Mouse (Mus musculus) neural tube, embryonic 15.5 days (tissue): ENCODE data around the gene Cdk5. TPM values are rescaled to one million over a fixed set of nuclear protein-coding genes. Genes with fewer than 3 reads are reported as not detected.

ENCODE experiments used
- ATAC-seq: fragments of 200-750 bp; cut with Nextera tagmentation; 2 replicates; pipeline ENCODE4 v1.8.0; 2017; ENCODE audit warnings: mild to moderate bottlenecking, moderate TSS enrichment, moderate library complexity; ENCODE audit not compliant: low FRiP score
- H3K27ac ChIP-seq: fragments of 300-500 bp; sonication (generic); replicated peaks from 2 replicates; pipeline ENCODE4 v1.5.1; 2015; ENCODE audit warnings: mild to moderate bottlenecking, inconsistent platforms
- H3K27me3 ChIP-seq: fragments of 300-500 bp; sonication (generic); replicated peaks from 2 replicates; pipeline ENCODE4 v1.6.1; 2015; ENCODE audit warnings: inconsistent platforms
- H3K36me3 ChIP-seq: fragments of 300-500 bp; sonication (generic); 2 replicates; pipeline ENCODE4 v1.6.1; 2015; ENCODE audit warnings: inconsistent platforms
- H3K4me1 ChIP-seq: fragments of 300-500 bp; sonication (generic); 2 replicates; pipeline ENCODE4 v1.6.1; 2015; ENCODE audit warnings: inconsistent platforms
- H3K4me2 ChIP-seq: fragments of 300-500 bp; sonication (generic); 2 replicates; pipeline ENCODE4 v1.6.1; 2015; ENCODE audit warnings: inconsistent platforms, mild to moderate bottlenecking, moderate library complexity
- H3K4me3 ChIP-seq: fragments of 300-500 bp; sonication (generic); replicated peaks from 2 replicates; pipeline ENCODE4 v1.5.1; 2015; ENCODE audit warnings: mild to moderate bottlenecking, inconsistent platforms
- H3K9ac ChIP-seq: fragments of 300-500 bp; sonication (generic); replicated peaks from 2 replicates; pipeline ENCODE4 v1.6.1; 2015; ENCODE audit warnings: mild to moderate bottlenecking, inconsistent platforms
- H3K9me3 ChIP-seq: fragments of 300-500 bp; sonication (generic); replicated peaks from 2 replicates; pipeline ENCODE4 v1.6.1; 2016; ENCODE audit warnings: inconsistent platforms
- WGBS: fragments of 180-500 bp; shearing (Covaris S2); methylation state at CpG from one replicate; pipeline ENCODE4 v1.1.7; 2015; ENCODE audit warnings: mixed read lengths; 5-methylcytosine and 5-hydroxymethylcytosine counted together
- polyA plus RNA-seq: library from polyadenylated mRNA; unstranded; fragments of >200 nt; fragmentation: Nextera tagmentation; extraction: Ambion mirVana; gene quantifications from 2 replicates; pipeline ENCODE4 v1.2.1, GENCODE M21; 2015

The Cdk5 gene
- polyA plus RNA-seq, 1 experiment from 2014 or later, result 133 TPM

GRCm38 (mm10) chr5:24393392-24393997 is 29.8 kb downstream of the Cdk5 start, which contains the start of gene Abcb8:
TSS of gene Abcb8 (plus strand) at chr5:24393663.
- H3K27ac ChIP-seq, result peak within 1 kb of the TSS; percentile 95
- peaks cover 22% of the 10 kb centered on the region for H3K4me1 ChIP-seq
- peak within 1 kb of the TSS; percentile 60 for H3K4me2 ChIP-seq
- no peaks in the 10 kb centered on the region for H3K9me3 ChIP-seq
- peaks cover 3% of the 10 kb centered on the region; the same call in 1 of the 2 replicates for H3K27me3 ChIP-seq
- no peaks in the 10 kb centered on the region for H3K36me3 ChIP-seq
- peak within 1 kb of the TSS; percentile 62 for H3K4me3 ChIP-seq
- peak within 1 kb of the TSS; percentile 60 for H3K9ac ChIP-seq
- 17% methylated on average over 7 of the region's 7 CpGs for WGBS
- no peak for ATAC-seq

- 79% methylated on average over 7 of the region's 7 CpGs for WGBS
- H3K9ac ChIP-seq, result no peak overlapping the region
- peaks cover 29% of the 10 kb centered on the region for H3K4me1 ChIP-seq
- no peak overlapping the region for H3K4me2 ChIP-seq
- no peak for ATAC-seq
- no peaks in the 10 kb centered on the region for H3K36me3 ChIP-seq
- no peak overlapping the region for H3K4me3 ChIP-seq
- no peaks in the 10 kb centered on the region for H3K9me3 ChIP-seq
- no peak overlapping the region for H3K27ac ChIP-seq
- peaks cover 7% of the 10 kb centered on the region; the same call in 1 of the 2 replicates for H3K27me3 ChIP-seq
These were observed 30.6 kb downstream of the Cdk5 start for GRCm38 (mm10) chr5:24392724-24393123.

GRCm38 (mm10) chr5:24391864-24392263 is 31.5 kb downstream of the Cdk5 start, which contains the start of gene Atg9b:
TSS of gene Atg9b (minus strand) at chr5:24392143.
- Histone ChIP-seq H3K4me3 (no peak within 1 kb of the TSS), H3K9ac (no peak within 1 kb of the TSS), H3K4me1 (peaks cover 38% of the 10 kb centered on the region), H3K27me3 (peaks cover 9% of the 10 kb centered on the region; the same call in 1 of the 2 replicates), H3K4me2 (no peak within 1 kb of the TSS), H3K9me3 (no peaks in the 10 kb centered on the region), H3K36me3 (no peaks in the 10 kb centered on the region), H3K27ac (no peak within 1 kb of the TSS)
- no peak for ATAC-seq
- WGBS, result 92% methylated on average over 7 of the region's 7 CpGs

- Histone ChIP-seq H3K9me3 (no peaks in the 10 kb centered on the region), H3K4me2 (no peak overlapping the region), H3K4me1 (peaks cover 30% of the 10 kb centered on the region), H3K27ac (no peak overlapping the region), H3K4me3 (no peak overlapping the region), H3K36me3 (no peaks in the 10 kb centered on the region), H3K27me3 (peaks cover 22% of the 10 kb centered on the region; the same call in 1 of the 2 replicates), H3K9ac (no peak overlapping the region)
- ATAC-seq, result no peak
- 74% methylated on average over 4 of the region's 4 CpGs for WGBS
These were observed 33.7 kb downstream of the Cdk5 start for GRCm38 (mm10) chr5:24389658-24390020.

GRCm38 (mm10) chr5:24389011-24389657 is 34.2 kb downstream of the Cdk5 start:
- Histone ChIP-seq H3K4me2 (no peak overlapping the region), H3K27me3 (peaks cover 22% of the 10 kb centered on the region; the same call in 1 of the 2 replicates), H3K4me1 (peaks cover 34% of the 10 kb centered on the region), H3K27ac (no peak overlapping the region), H3K4me3 (no peak overlapping the region), H3K9me3 (no peaks in the 10 kb centered on the region), H3K36me3 (no peaks in the 10 kb centered on the region), H3K9ac (no peak overlapping the region)
- ATAC-seq, result no peak
- WGBS, result 53% methylated on average over 7 of the region's 7 CpGs

- H3K4me2 ChIP-seq, result peak overlapping the region; percentile 99
- H3K27me3 ChIP-seq, result peaks cover 22% of the 10 kb centered on the region; the same call in 1 of the 2 replicates
- H3K4me3 ChIP-seq, result peak overlapping the region; percentile 49
- no peaks in the 10 kb centered on the region for H3K9me3 ChIP-seq
- peaks cover 33% of the 10 kb centered on the region for H3K4me1 ChIP-seq
- peak overlapping the region; percentile 56 for H3K9ac ChIP-seq
- peak overlapping the region; percentile 48; the same call in 1 of the 2 replicates for H3K27ac ChIP-seq
- ATAC-seq, result no peak
- 25% methylated on average over 26 of the region's 26 CpGs for WGBS
- no peaks in the 10 kb centered on the region for H3K36me3 ChIP-seq
These were observed 34.9 kb downstream of the Cdk5 start for GRCm38 (mm10) chr5:24388246-24388915.

- H3K27ac ChIP-seq, result peak overlapping the region; percentile 48
- ATAC-seq, result peak; percentile 58
- H3K27me3 ChIP-seq, result peaks cover 22% of the 10 kb centered on the region; the same call in 1 of the 2 replicates
- H3K4me3 ChIP-seq, result peak overlapping the region; percentile 49
- H3K4me1 ChIP-seq, result peaks cover 40% of the 10 kb centered on the region
- no peaks in the 10 kb centered on the region for H3K9me3 ChIP-seq
- WGBS, result under 1% methylated on average over 73 of the region's 73 CpGs
- H3K9ac ChIP-seq, result peak overlapping the region; percentile 56
- H3K4me2 ChIP-seq, result peak overlapping the region; percentile 99
- no peaks in the 10 kb centered on the region for H3K36me3 ChIP-seq
These were observed 35.8 kb downstream of the Cdk5 start for GRCm38 (mm10) chr5:24387264-24388241.

GRCm38 (mm10) chr5:24385887-24386550 is 37.3 kb downstream of the Cdk5 start:
- no peak overlapping the region for H3K4me3 ChIP-seq
- H3K9ac ChIP-seq, result no peak overlapping the region
- H3K36me3 ChIP-seq, result no peaks in the 10 kb centered on the region
- 93% methylated on average over 10 of the region's 10 CpGs for WGBS
- ATAC-seq, result no peak
- peaks cover 45% of the 10 kb centered on the region for H3K4me1 ChIP-seq
- 0 out of 2 replicates have a peak overlapping the region, but pooled peaks have one; percentile 99 for H3K4me2 ChIP-seq
- peaks cover 22% of the 10 kb centered on the region; the same call in 1 of the 2 replicates for H3K27me3 ChIP-seq
- no peak overlapping the region for H3K27ac ChIP-seq
- no peaks in the 10 kb centered on the region for H3K9me3 ChIP-seq

- Histone ChIP-seq H3K27me3 (peaks cover 22% of the 10 kb centered on the region; the same call in 1 of the 2 replicates), H3K27ac (no peak overlapping the region), H3K9ac (no peak overlapping the region), H3K4me3 (no peak overlapping the region), H3K4me2 (no peak overlapping the region), H3K9me3 (no peaks in the 10 kb centered on the region), H3K4me1 (peaks cover 45% of the 10 kb centered on the region), H3K36me3 (no peaks in the 10 kb centered on the region)
- ATAC-seq, result no peak
- WGBS, result 91% methylated on average over 5 of the region's 5 CpGs
These were observed 38.0 kb downstream of the Cdk5 start for GRCm38 (mm10) chr5:24385374-24385773.

- Histone ChIP-seq H3K4me1 (peaks cover 45% of the 10 kb centered on the region), H3K27ac (no peak overlapping the region), H3K9me3 (no peaks in the 10 kb centered on the region), H3K36me3 (no peaks in the 10 kb centered on the region), H3K4me2 (peak overlapping the region; percentile 68), H3K27me3 (peaks cover 22% of the 10 kb centered on the region; the same call in 1 of the 2 replicates), H3K9ac (no peak overlapping the region), H3K4me3 (no peak overlapping the region)
- ATAC-seq, result no peak
- 67% methylated on average over 6 of the region's 6 CpGs for WGBS
These were observed 38.9 kb downstream of the Cdk5 start for GRCm38 (mm10) chr5:24384407-24384806.
